Mouse (Mus musculus) liver, postnatal 0 days (tissue): Measurements from ENCODE around the gene Mettl7a1.
"Not testable (repeated sequence)": the region's sequence is repeated elsewhere in the genome, so short reads cannot be mapped to it uniquely, and the experiment has no call there.

Source experiments
- CTCF ChIP-seq: sonication (generic); IDR thresholded peaks from 2 replicates; pipeline ENCODE4 v1.5.1; 2016; ENCODE audit warnings: antibody characterized with exemption, low read depth
- EP300 ChIP-seq: IDR thresholded peaks from 2 replicates; pipeline ENCODE4 v1.6.1; 2016; ENCODE audit warnings: antibody characterized with exemption, low read depth, mild to moderate bottlenecking

DNA sequence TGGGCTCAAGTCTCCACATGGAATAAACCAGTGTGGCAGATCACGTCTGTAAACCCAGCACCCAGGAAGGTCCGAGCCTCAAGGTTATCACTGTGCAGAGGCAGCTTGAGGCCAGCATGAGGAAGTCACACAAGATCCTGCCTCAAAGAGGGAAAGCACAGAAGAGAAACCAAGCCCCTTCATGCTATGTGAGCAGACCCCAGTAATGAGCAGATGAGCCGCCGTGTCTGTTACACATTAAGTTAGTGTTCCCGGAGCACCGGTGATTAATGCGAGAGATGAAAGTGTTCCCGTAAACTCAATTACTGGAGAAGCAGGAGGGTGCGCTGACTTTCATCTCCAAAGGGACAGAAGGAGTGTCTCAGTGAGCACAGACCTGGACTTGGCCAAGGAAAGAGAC, 62.0 kb downstream of the Mettl7a1 start:
- not testable (repeated sequence) for TF ChIP-seq CTCF, EP300
